ENCODE assay signal across 24 mouse cellular contexts in genomic region chr1:32301391-32301790, GRCm38 (mm10).
DNase-seq lines count a peak whose midpoint lies in the region; TF ChIP-seq lines count a peak whose summit lies in the region.
"Had no signal": no experiment of that assay in that cellular context is flagged by ENCODE, and none has a peak within 500 bp of the region (broad histone marks: within the 10 kb centered on the region; RNA-seq: fewer than 3 reads in every experiment).

No protein-coding gene starts in this region.

- intact Hi-C loops in heart, postnatal 36 days (cut with DNase I), result no loop called here
- intact Hi-C loops in left cerebral cortex, adult 2 months (cut with DNase I), result loop anchor here (5.0 to 10.0 kb wide), 2 partner anchors 127 to 201 kb away; partner anchors contain the start of gene Khdrbs2

- peak; percentile 8 for DNase-seq in heart, adult 11 months
- DNase-seq in heart, postnatal 36 days, result no peak
- no peak for DNase-seq in left cerebral cortex, adult 2 months (ENCODE audit: extremely low spot score in 1 of 2, low spot score in 2 of 2)
- DNase-seq in left cerebral cortex, adult 8-10 months (ENCODE audit: low spot score in 2 of 2), result no peak
- DNase-seq in neural tube, embryonic 10.5 days (ENCODE audit: extremely low spot score, low spot score), result no peak
- DNase-seq: adrenal gland, postnatal 10 days; adrenal gland, postnatal 36 days; B cell, adult 2 months; cerebellum, adult 11 months; cerebellum, adult 9-11 months; cerebellum, postnatal 25 days; embryo, embryonic 11 days; gastrocnemius, postnatal 25 days; heart, adult 2 months; heart, postnatal 14 days had no signal

- TF ChIP-seq CTCF in left cerebral cortex, adult 2 months (IDR thresholded peaks at IDR 0.05), result no peak
- TF ChIP-seq CTCF in cortical plate, adult 2 months (IDR thresholded peaks at IDR 0.05; ENCODE audit: extremely low read depth, insufficient read depth, low read length), result no peak

- peaks cover 2% of the 10 kb centered on the region for H3K4me1 ChIP-seq in cortical plate, adult 2 months (ENCODE audit: control insufficient read depth, insufficient read depth, low read length)
- H3K4me1 ChIP-seq: embryonic facial prominence, embryonic 10.5 days; embryonic facial prominence, embryonic 13.5 days; forebrain, embryonic 12.5 days; heart, embryonic 10.5 days; heart, embryonic 13.5 days; hindbrain, embryonic 12.5 days; hindbrain, embryonic 15.5 days had no signal

- TF ChIP-seq POLR2A in cortical plate, adult 2 months (IDR thresholded peaks at IDR 0.05; ENCODE audit: extremely low read depth, insufficient read depth, low read length), result no peak

- peak overlapping the region; percentile 78 for H3K27ac ChIP-seq in left cerebral cortex, adult 2 months
- peak overlapping the region; percentile 94; the same call in 1 of the 2 replicates for H3K27ac ChIP-seq in cortical plate, adult 2 months (ENCODE audit: insufficient read depth, low read length)
- H3K27ac ChIP-seq: embryonic facial prominence, embryonic 10.5 days; embryonic facial prominence, embryonic 13.5 days; forebrain, embryonic 12.5 days; heart, adult 2 months; heart, embryonic 10.5 days; heart, embryonic 13.5 days; hindbrain, embryonic 12.5 days; hindbrain, embryonic 15.5 days had no signal

- no peak overlapping the region for H3K4me3 ChIP-seq in left cerebral cortex, adult 2 months
- no peak overlapping the region for H3K4me3 ChIP-seq in cortical plate, adult 2 months (ENCODE audit: insufficient read depth, low read length)
- H3K4me3 ChIP-seq: embryonic facial prominence, embryonic 10.5 days; embryonic facial prominence, embryonic 13.5 days; erythroblast, embryonic 14.5 days; forebrain, embryonic 12.5 days; heart, adult 2 months; heart, embryonic 10.5 days; heart, embryonic 13.5 days; hindbrain, embryonic 12.5 days; hindbrain, embryonic 15.5 days had no signal
